Mouse (Mus musculus) cerebellum, adult 2 months (tissue): ENCODE results near the gene Zbtb40. TPM values are rescaled to one million over a fixed set of nuclear protein-coding genes. Genes with fewer than 3 reads are reported as not detected.

Experiments
- DNase-seq, 2 experiments: peaks; one replicate each; pipeline ENCODE4 v3.0.0; 2021
- H3K27ac ChIP-seq: fragments of 200-500 bp; 2 replicates; pipeline ENCODE4 v1.5.1; 2012; ENCODE audit warnings: low read length, control low read depth, inconsistent platforms; ENCODE audit not compliant: insufficient read depth
- H3K27me3 ChIP-seq: fragments of 200-500 bp; 2 replicates; pipeline ENCODE4 v1.6.1; 2012; ENCODE audit warnings: inconsistent platforms, mild to moderate bottlenecking, low read length, moderate library complexity; ENCODE audit not compliant: control insufficient read depth, insufficient read depth
- H3K4me1 ChIP-seq: fragments of 200-500 bp; 2 replicates; pipeline ENCODE4 v1.6.1; 2011; ENCODE audit warnings: low read length; ENCODE audit not compliant: control insufficient read depth, insufficient read depth
- H3K4me3 ChIP-seq: fragments of 200-500 bp; replicated peaks from 2 replicates; pipeline ENCODE3; 2011; ENCODE audit warnings: mild to moderate bottlenecking, low read depth, low read length, control low read depth; ENCODE audit not compliant: insufficient read depth
- CTCF ChIP-seq: fragments of 200-500 bp; IDR thresholded peaks from 2 replicates; pipeline ENCODE4 v1.5.1; 2011; ENCODE audit warnings: low read depth, mild to moderate bottlenecking, control low read depth, low read length, moderate library complexity, borderline replicate concordance; ENCODE audit not compliant: insufficient read depth
- POLR2A ChIP-seq: fragments of 200-500 bp; IDR thresholded peaks from 2 replicates; pipeline ENCODE4 v1.6.1; 2011; ENCODE audit warnings: low read length, control low read depth, borderline replicate concordance; ENCODE audit not compliant: insufficient read depth
- WGBS: fragments of 180-500 bp; shearing (Covaris S2); methylation state at CpG from one replicate; pipeline ENCODE4 v1.1.7; 2018; 5-methylcytosine and 5-hydroxymethylcytosine counted together
- polyA plus RNA-seq: library from polyadenylated mRNA; depleted of rRNA; stranded (reverse); fragments of >200 nt; gene quantifications from 2 replicates; pipeline ENCODE4 v1.2.3, GENCODE M21; 2012

The Zbtb40 gene
- polyA plus RNA-seq, 1 experiment, result 10.2 TPM

DNA sequence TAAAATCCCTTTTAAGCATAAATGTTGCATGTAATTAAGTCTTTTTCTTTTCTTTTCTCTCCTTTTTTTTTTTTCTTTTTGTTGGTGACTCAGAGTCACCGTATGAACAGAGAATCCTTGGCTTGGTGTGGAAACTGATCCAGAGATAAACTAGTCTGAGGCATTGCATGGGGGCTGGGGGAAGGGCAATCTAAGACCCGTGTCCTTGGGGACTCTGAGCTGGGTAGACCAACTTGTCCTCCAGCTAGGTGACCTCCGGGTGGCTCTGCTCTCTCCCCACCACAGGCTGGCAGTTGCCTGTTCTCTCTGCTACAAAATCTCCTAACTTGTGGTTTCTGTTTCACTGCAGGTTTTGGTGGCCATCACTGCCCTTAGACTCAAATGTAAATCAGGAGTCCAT, 88.5 kb downstream of the Zbtb40 start:
- Histone ChIP-seq H3K27ac (no peak overlapping the region), H3K4me1 (peaks cover 11% of the 10 kb centered on the region), H3K27me3 (no peaks in the 10 kb centered on the region), H3K4me3 (no peak overlapping the region)
- 71% methylated on average over 3 of the region's 3 CpGs for WGBS
- TF ChIP-seq CTCF (no peak), POLR2A (no peak)
- no peak for DNase-seq

DNA sequence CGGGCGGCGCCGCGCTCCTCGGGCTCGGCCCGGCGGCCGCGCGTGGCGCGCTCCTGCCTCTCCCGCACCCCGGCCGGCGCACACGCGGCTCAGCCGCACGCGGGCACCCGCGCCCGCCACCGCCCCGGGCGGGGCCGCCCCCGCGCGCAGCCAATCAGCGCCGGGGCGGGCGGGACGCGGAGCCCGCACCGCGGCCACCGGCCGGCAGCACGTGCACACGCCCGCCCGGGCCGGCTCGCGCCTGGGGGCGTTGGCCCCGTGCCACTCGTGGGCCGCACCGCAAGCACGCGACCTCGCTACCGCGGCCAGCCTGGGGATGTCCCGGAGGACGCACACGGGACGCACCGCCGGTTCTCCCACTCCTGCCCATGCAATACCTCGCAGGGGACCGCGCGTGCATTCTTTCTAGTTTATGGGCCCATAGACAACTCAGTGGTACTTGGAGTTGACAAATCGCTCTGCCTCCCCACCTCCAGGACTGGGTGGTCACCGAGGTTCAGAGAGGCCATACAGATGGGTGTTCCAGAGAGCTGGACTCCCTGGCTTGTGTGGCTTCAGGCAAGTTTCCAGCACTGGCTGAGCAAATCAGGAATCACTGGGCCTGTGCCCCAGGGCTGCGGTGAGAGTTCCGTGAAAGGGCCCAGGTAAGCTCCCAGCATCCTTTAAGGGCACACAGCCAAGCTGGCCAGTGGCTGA, 91.7 kb downstream of the Zbtb40 start, which contains the start of gene Epha8:
Gene Epha8 (minus strand): TSS at position 66 of the 696 bp plus-strand sequence.
- WGBS, result 5% methylated on average over 73 of the region's 75 CpGs
- TF ChIP-seq CTCF (no peak), POLR2A (0 out of 2 replicates have a peak, but pooled peaks have one; percentile 26)
- DNase-seq, result peak; percentile 64 to 65
- peak within 1 kb of the TSS; percentile 12; the same call in 1 of the 2 replicates for H3K27ac ChIP-seq
- peaks cover 41% of the 10 kb centered on the region for H3K4me1 ChIP-seq
- peak within 1 kb of the TSS; percentile 81 for H3K4me3 ChIP-seq
- no peaks in the 10 kb centered on the region for H3K27me3 ChIP-seq

DNA sequence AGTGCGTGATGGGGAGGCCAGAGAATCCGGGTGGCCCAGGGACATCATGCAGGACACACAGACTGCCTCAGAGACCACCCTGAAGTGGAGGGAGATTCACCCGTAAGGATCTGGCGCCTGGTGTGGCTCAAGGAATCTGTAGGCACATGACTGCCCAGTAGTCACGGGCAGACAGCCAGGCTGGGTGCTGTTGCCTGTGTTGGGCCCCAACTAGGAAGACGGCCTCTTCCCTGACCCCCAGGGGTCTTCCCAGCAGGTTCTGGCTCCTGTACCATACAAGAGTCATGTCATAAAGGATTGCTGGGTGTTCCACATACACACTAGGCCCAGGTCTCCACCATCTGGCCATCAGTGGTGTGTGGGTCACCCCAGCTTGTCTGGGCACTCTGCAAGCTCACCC, 94.0 kb downstream of the Zbtb40 start:
- no peak for TF ChIP-seq POLR2A
- no peak for TF ChIP-seq CTCF
- 63% methylated on average over 6 of the region's 6 CpGs for WGBS
- peaks cover 53% of the 10 kb centered on the region for H3K4me1 ChIP-seq
- H3K4me3 ChIP-seq, result peak overlapping the region; percentile 28
- H3K27ac ChIP-seq, result no peak overlapping the region
- DNase-seq, result no peak
- no peaks in the 10 kb centered on the region for H3K27me3 ChIP-seq

DNA sequence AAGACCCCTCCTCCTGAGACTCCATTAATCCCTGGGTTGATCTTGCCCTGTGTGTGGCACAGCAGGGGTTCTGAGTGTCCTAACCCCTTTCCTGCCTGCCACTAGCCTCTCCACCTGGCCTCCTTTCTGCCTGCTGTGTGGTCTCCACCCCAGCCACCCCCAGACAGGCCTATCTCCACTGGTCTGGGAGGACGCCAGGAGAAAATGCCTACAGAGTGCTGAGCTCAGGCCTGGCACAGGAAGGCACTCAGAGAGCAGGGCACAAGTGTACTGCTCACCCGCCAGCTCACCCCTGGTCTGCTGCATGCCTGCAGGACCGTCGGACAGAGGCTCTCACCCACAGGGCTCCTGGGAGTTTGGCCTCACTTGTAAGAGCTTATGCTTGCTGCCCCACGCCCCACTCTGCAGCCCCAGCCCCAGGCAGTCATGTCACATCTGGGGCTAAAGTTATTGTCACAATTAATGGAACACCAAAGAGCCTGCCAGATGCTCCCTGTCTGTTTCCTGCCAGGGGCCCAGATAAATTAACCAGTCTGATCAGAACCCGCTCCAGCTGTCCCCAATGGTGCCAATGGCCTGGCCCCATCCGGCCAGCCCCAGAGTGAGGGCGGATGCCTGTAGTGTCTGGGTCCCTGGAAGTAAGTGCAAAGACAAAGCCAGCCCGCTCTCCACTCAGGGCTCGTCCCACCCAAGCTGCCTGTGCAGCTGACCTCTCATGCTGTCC, 99.2 kb downstream of the Zbtb40 start:
- H3K27ac ChIP-seq, result no peak overlapping the region
- no peak overlapping the region for H3K4me3 ChIP-seq
- TF ChIP-seq CTCF (no peak), POLR2A (no peak)
- DNase-seq, result peak; percentile 65 to 77
- H3K27me3 ChIP-seq, result no peaks in the 10 kb centered on the region
- peaks cover 47% of the 10 kb centered on the region for H3K4me1 ChIP-seq
- WGBS, result 40% methylated on average over 10 of the region's 10 CpGs

DNA sequence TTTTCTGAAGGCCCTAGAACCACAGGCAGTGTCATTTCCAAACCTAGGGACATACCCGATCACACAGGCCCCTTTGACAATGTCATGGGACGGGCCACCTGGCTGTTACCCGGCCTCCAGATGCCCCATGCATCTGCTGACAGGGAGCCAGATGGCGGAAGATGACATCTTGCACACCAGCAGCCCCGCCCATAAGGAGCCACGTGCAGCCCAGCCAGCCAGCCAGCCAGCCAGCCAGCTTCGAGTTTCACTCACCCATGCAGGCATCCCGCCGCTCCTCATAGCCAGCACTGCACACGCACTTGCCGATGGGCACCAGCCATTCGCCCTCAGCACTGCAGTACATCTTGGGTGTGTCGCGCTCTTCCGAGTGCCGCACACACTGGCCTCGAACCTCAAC, 103.2 kb downstream of the Zbtb40 start:
- no peak for TF ChIP-seq POLR2A
- TF ChIP-seq CTCF, result no peak
- DNase-seq, result no peak
- Histone ChIP-seq H3K4me1 (peaks cover 42% of the 10 kb centered on the region), H3K27me3 (no peaks in the 10 kb centered on the region), H3K27ac (no peak overlapping the region), H3K4me3 (no peak overlapping the region)
- 66% methylated on average over 17 of the region's 17 CpGs for WGBS

DNA sequence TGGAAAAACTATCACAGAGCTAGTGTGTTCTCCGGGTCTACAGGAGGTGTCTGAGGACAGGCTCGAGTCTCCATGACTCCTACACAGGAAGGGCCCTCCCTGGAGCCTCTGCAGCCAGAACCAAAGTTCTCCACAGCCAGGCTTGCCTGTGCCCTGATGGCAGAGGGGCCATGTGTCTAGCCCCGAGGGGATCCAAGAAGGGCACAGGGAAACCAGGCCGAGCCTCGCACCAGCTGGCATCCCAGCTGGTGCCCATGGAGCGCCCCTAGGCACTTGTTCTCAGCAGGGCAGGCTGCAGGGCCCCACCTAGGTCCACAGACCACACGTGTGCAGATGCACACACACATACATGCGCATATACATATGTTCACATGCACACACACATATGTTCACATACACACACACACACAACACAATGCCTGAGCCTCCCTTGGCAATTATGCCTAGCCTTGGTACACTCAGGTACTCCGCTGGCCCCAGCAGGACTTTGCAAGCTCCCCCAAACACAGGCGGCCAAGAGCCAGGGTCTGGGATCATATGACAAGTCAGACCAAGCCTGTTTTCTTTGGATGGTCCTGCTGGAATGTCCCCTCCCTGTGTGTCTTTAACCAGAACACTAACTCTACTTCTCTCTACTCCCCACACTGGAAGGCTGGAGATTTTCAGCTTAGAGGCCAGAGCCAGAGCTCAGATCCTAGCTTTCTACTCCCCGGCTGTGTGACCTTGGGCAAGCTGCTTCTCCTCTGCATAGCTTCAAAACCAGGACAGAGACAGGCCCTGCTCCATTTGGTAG, 103.8 kb downstream of the Zbtb40 start:
- DNase-seq, result peak in 1 of 2 experiments; percentile 46
- no peak for TF ChIP-seq POLR2A
- no peak for TF ChIP-seq CTCF

DNA sequence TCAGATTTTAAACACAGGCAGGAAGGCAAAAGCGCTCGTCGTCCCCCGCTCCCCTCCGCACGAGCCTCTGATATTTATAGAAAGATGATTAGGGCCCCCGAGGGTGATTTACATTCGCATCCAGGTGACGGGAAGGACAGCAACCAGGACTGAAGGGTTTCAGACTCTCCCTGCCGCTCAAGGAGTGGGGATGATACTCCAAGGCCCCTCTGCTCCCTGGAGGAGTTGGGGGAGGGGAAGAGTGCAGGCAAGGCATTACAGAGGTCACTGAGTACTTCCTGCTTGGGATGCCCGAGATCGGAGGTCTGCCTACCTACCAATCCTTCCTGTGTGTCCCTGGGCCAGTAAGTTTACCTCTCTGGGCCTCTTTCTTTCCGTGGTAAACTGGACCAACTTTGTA, 105.4 kb downstream of the Zbtb40 start:
- DNase-seq, result no peak
- Histone ChIP-seq H3K4me1 (peaks cover 28% of the 10 kb centered on the region), H3K27ac (peak overlapping the region; percentile 21; the same call in 1 of the 2 replicates), H3K27me3 (no peaks in the 10 kb centered on the region), H3K4me3 (no peak overlapping the region)
- 25% methylated on average over 13 of the region's 13 CpGs for WGBS
- TF ChIP-seq POLR2A (no peak), CTCF (no peak)

More for the DNA sequence above, 103.8 kb downstream of the Zbtb40 start:
- H3K4me1 ChIP-seq, result peaks cover 35% of the 10 kb centered on the region
- 43% methylated on average over 11 of the region's 11 CpGs for WGBS
- H3K27ac ChIP-seq, result peak overlapping the region; percentile 17
- H3K27me3 ChIP-seq, result no peaks in the 10 kb centered on the region
- H3K4me3 ChIP-seq, result no peak overlapping the region
